12 mouse cellular contexts compared by ENCODE assay signal in genomic region chr10:20018406-20018805, GRCm38 (mm10).
DNase-seq lines count a peak whose midpoint lies in the region; ATAC-seq and TF ChIP-seq lines count a peak whose summit lies in the region.
"Had no signal": no experiment of that assay in that cellular context is flagged by ENCODE, and none has a peak within 500 bp of the region (broad histone marks: within the 10 kb centered on the region; RNA-seq: fewer than 3 reads in every experiment).

No protein-coding gene starts in this region.

- no peak overlapping the region for H3K4me3 ChIP-seq in hindbrain, embryonic 16.5 days (ENCODE audit: low read length)
- H3K4me3 ChIP-seq in hindbrain, embryonic 10.5 days: no peak overlapping the region
- H3K4me3 ChIP-seq: embryonic facial prominence, embryonic 10.5 days; forebrain, embryonic 12.5 days; kidney, embryonic 15.5 days; lung, embryonic 15.5 days had no signal

- H3K27ac ChIP-seq in hindbrain, embryonic 16.5 days (ENCODE audit: low read depth, low read length): no peak overlapping the region
- H3K27ac ChIP-seq in hindbrain, embryonic 10.5 days: no peak overlapping the region
- H3K27ac ChIP-seq: embryonic facial prominence, embryonic 10.5 days; forebrain, embryonic 12.5 days; kidney, embryonic 15.5 days; lung, embryonic 15.5 days had no signal

- no peak overlapping the region for H3K4me2 ChIP-seq in hindbrain, embryonic 16.5 days (ENCODE audit: low read length)
- H3K4me2 ChIP-seq: forebrain, embryonic 12.5 days; kidney, embryonic 15.5 days; lung, embryonic 15.5 days had no signal

- no peak for TF ChIP-seq POLR2A in brain, embryonic 14.5 days (IDR thresholded peaks at IDR 0.05; ENCODE audit: borderline replicate concordance, extremely low read depth, insufficient read depth, insufficient read length, poor library complexity, severe bottlenecking)

- H3K4me1 ChIP-seq in hindbrain, embryonic 16.5 days (ENCODE audit: control insufficient read depth, insufficient read depth, low read depth, low read length): peaks cover 3% of the 10 kb centered on the region; the same call in 1 of the 2 replicates
- H3K4me1 ChIP-seq in hindbrain, embryonic 10.5 days (replicated peaks): peaks cover 13% of the 10 kb centered on the region
- H3K4me1 ChIP-seq: forebrain, embryonic 12.5 days; lung, embryonic 15.5 days had no signal

- no peaks in the 10 kb centered on the region for H3K27me3 ChIP-seq in hindbrain, embryonic 16.5 days (replicated peaks; ENCODE audit: control insufficient read depth, insufficient read depth, low read length)
- no peaks in the 10 kb centered on the region for H3K27me3 ChIP-seq in hindbrain, embryonic 10.5 days (ENCODE audit: insufficient read depth, poor library complexity, severe bottlenecking)
- H3K27me3 ChIP-seq: CH12.LX; forebrain, embryonic 12.5 days; kidney, embryonic 15.5 days; lung, embryonic 15.5 days had no signal

- no peak for TF ChIP-seq CTCF in brain, embryonic 14.5 days (IDR thresholded peaks at IDR 0.05; ENCODE audit: borderline replicate concordance, extremely low read depth, insufficient read depth, insufficient read length)

- intact Hi-C loops in left cerebral cortex, postnatal 14 days (cut with DNase I): no loop called here

- no peak overlapping the region for H3K9ac ChIP-seq in hindbrain, embryonic 16.5 days (ENCODE audit: low read depth, low read length)
- H3K9ac ChIP-seq: forebrain, embryonic 12.5 days; kidney, embryonic 15.5 days; lung, embryonic 15.5 days had no signal

- no peaks in the 10 kb centered on the region for H3K36me3 ChIP-seq in hindbrain, embryonic 16.5 days (ENCODE audit: control insufficient read depth, insufficient read depth, low read length)
- H3K36me3 ChIP-seq in hindbrain, embryonic 10.5 days: no peaks in the 10 kb centered on the region
- H3K36me3 ChIP-seq: embryonic facial prominence, embryonic 10.5 days; forebrain, embryonic 12.5 days; lung, embryonic 15.5 days had no signal

- peaks cover 7% of the 10 kb centered on the region; the same call in 1 of the 2 replicates for H3K9me3 ChIP-seq in hindbrain, embryonic 16.5 days (ENCODE audit: control insufficient read depth, low read length)
- peaks cover 11% of the 10 kb centered on the region for H3K9me3 ChIP-seq in hindbrain, embryonic 10.5 days
- H3K9me3 ChIP-seq: lung, embryonic 15.5 days had no signal

- 84% methylated on average over 10 of the region's 10 CpGs for WGBS in hindbrain, embryonic 16.5 days
- 94% methylated on average over 10 of the region's 10 CpGs for WGBS in hindbrain, embryonic 10.5 days

- peak; percentile 61 for ATAC-seq in hindbrain, embryonic 16.5 days

- no peak for DNase-seq in hindbrain, embryonic 10.5 days (ENCODE audit: low spot score)
- peak; percentile 35 for DNase-seq in brain, embryonic 14.5 days (ENCODE audit: low read depth)
- peak; percentile 92 for DNase-seq in cerebellum, adult 9-10 months
- peak; percentile 41 to 44 for DNase-seq in left cerebral cortex, postnatal 14 days (ENCODE audit: low spot score in 2 of 2)
- no peak for DNase-seq in gastrocnemius, adult 8-10 months (ENCODE audit: low spot score in 2 of 2)
- no peak for DNase-seq in thymus, postnatal 10 days (ENCODE audit: low spot score in 2 of 2)

Comparison
In these comparisons a context has a peak if more than half of its experiments do, and no peak if none do; other contexts are left out.
1. DNase-seq: peak in brain, embryonic 14.5 days (single experiment), cerebellum, adult 9-10 months (single experiment) and left cerebral cortex, postnatal 14 days (2 of 2); none in hindbrain, embryonic 10.5 days (single experiment), gastrocnemius, adult 8-10 months (0 of 2) and thymus, postnatal 10 days (0 of 2).